Mouse (Mus musculus) neural tube, embryonic 12.5 days (tissue): ENCODE results near the gene Utf1. TPM values are rescaled to one million over a fixed set of nuclear protein-coding genes. Genes with fewer than 3 reads are reported as not detected.

Experiments
- ATAC-seq: fragments of 200-750 bp; cut with Nextera tagmentation; 2 replicates; pipeline ENCODE4 v1.8.0; 2017; ENCODE audit warnings: low read depth, mild to moderate bottlenecking, moderate TSS enrichment, moderate library complexity; ENCODE audit not compliant: low FRiP score
- H3K27ac ChIP-seq: fragments of 300-500 bp; sonication (generic); 2 replicates; pipeline ENCODE4 v1.5.1; 2016
- H3K27me3 ChIP-seq: fragments of 300-500 bp; sonication (generic); replicated peaks from 2 replicates; pipeline ENCODE4 v1.6.1; 2016; ENCODE audit warnings: mild to moderate bottlenecking
- H3K36me3 ChIP-seq: fragments of 300-500 bp; sonication (generic); 2 replicates; pipeline ENCODE4 v1.6.1; 2016; ENCODE audit warnings: mild to moderate bottlenecking
- H3K4me1 ChIP-seq: fragments of 300-500 bp; sonication (generic); 2 replicates; pipeline ENCODE4 v1.6.1; 2016
- H3K4me2 ChIP-seq: fragments of 300-500 bp; sonication (generic); replicated peaks from 2 replicates; pipeline ENCODE4 v1.6.1; 2016; ENCODE audit warnings: mild to moderate bottlenecking
- H3K4me3 ChIP-seq: fragments of 300-500 bp; sonication (generic); 2 replicates; pipeline ENCODE4 v1.5.1; 2016
- H3K9ac ChIP-seq: fragments of 300-500 bp; sonication (generic); 2 replicates; pipeline ENCODE4 v1.6.1; 2016; ENCODE audit warnings: mild to moderate bottlenecking
- H3K9me3 ChIP-seq: fragments of 300-500 bp; sonication (generic); 2 replicates; pipeline ENCODE4 v1.6.1; 2016; ENCODE audit warnings: mild to moderate bottlenecking
- WGBS: fragments of 180-500 bp; shearing (Covaris S2); methylation state at CpG from one replicate; pipeline ENCODE4 v1.1.7; 2016; 5-methylcytosine and 5-hydroxymethylcytosine counted together
- polyA plus RNA-seq: library from polyadenylated mRNA; unstranded; fragments of >200 nt; fragmentation: Nextera tagmentation; extraction: Ambion mirVana; gene quantifications from 2 replicates; pipeline ENCODE4 v1.2.1, GENCODE M21; 2016

Utf1 gene
- polyA plus RNA-seq, 1 experiment from 2014 or later: not detected

GRCm38 (mm10) chr7:139963814-139964213, 20.2 kb downstream of the Utf1 start:
- Histone ChIP-seq H3K4me3 (no peak overlapping the region), H3K4me2 (no peak overlapping the region), H3K27me3 (no peaks in the 10 kb centered on the region; the same call in 1 of the 2 replicates), H3K27ac (no peak overlapping the region), H3K36me3 (no peaks in the 10 kb centered on the region), H3K9ac (no peak overlapping the region), H3K4me1 (no peaks in the 10 kb centered on the region; the same call in 1 of the 2 replicates), H3K9me3 (no peaks in the 10 kb centered on the region)
- 58% methylated on average over 4 of the region's 4 CpGs for WGBS
- no peak for ATAC-seq

- Histone ChIP-seq H3K4me3 (no peak overlapping the region), H3K36me3 (no peaks in the 10 kb centered on the region), H3K27me3 (no peaks in the 10 kb centered on the region; the same call in 1 of the 2 replicates), H3K9me3 (no peaks in the 10 kb centered on the region), H3K4me2 (no peak overlapping the region), H3K27ac (no peak overlapping the region), H3K4me1 (no peaks in the 10 kb centered on the region; the same call in 1 of the 2 replicates), H3K9ac (no peak overlapping the region)
- no peak for ATAC-seq
- 24% methylated on average over 4 of the region's 4 CpGs for WGBS
Observed at GRCm38 (mm10) chr7:139967175-139967574, 23.6 kb downstream of the Utf1 start.

- WGBS: 65% methylated on average over 5 of the region's 5 CpGs
- no peak for ATAC-seq
Observed at GRCm38 (mm10) chr7:139968428-139968827, 24.8 kb downstream of the Utf1 start.

GRCm38 (mm10) chr7:139969348-139970130, 25.9 kb downstream of the Utf1 start:
- H3K9ac ChIP-seq: no peak overlapping the region
- no peak for ATAC-seq
- WGBS: 43% methylated on average over 10 of the region's 10 CpGs

More at GRCm38 (mm10) chr7:139968428-139968827, 24.8 kb downstream of the Utf1 start:
- H3K4me2 ChIP-seq: no peak overlapping the region
- H3K36me3 ChIP-seq: no peaks in the 10 kb centered on the region
- H3K9me3 ChIP-seq: no peaks in the 10 kb centered on the region
- H3K9ac ChIP-seq: no peak overlapping the region
- no peak overlapping the region for H3K4me3 ChIP-seq
- H3K27me3 ChIP-seq: no peaks in the 10 kb centered on the region; the same call in 1 of the 2 replicates
- no peak overlapping the region for H3K27ac ChIP-seq
- H3K4me1 ChIP-seq: no peaks in the 10 kb centered on the region; the same call in 1 of the 2 replicates

DNA sequence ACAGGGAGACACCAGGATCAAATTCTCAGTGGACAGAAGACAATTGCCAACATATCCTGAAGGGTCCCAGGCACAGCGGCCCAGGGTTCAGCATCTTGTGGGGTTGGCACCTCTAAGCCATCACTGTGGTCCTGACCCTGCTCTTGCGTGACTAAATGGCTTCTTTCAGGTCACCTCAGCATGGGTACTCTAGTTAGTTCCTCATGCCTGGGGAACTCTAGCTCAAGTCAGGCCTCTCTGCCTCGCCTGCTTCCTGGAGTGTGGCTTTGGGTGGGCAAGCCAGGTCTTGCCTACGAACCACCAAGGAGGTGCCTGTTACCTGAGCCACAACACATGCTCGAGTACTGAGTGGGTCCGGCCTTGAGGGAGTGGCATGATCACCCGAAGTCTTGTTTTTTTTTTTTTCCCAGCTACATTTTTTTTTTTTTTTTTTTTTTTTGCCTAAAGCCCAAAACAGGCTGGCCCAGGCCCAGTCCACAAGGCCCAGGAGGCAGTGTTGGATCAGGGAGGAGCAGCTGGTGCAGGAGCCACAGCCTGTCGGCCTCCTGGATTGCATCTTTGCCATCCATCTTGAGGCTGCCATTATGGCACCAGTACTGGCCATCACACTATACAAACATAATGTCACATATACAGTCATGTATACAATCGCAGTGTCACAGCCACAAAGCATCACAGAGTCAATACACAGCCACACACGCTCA, 26.8 kb downstream of the Utf1 start:
- ATAC-seq: no peak
- no peaks in the 10 kb centered on the region; the same call in 1 of the 2 replicates for H3K4me1 ChIP-seq
- H3K9ac ChIP-seq: no peak overlapping the region
- H3K4me2 ChIP-seq: no peak overlapping the region
- H3K4me3 ChIP-seq: no peak overlapping the region
- no peaks in the 10 kb centered on the region for H3K9me3 ChIP-seq
- H3K27ac ChIP-seq: no peak overlapping the region
- 86% methylated on average over 10 of the region's 10 CpGs for WGBS
- H3K36me3 ChIP-seq: no peaks in the 10 kb centered on the region
- H3K27me3 ChIP-seq: no peaks in the 10 kb centered on the region; the same call in 1 of the 2 replicates

More at GRCm38 (mm10) chr7:139969348-139970130, 25.9 kb downstream of the Utf1 start:
- H3K9me3 ChIP-seq: no peaks in the 10 kb centered on the region
- no peak overlapping the region for H3K27ac ChIP-seq
- H3K4me2 ChIP-seq: no peak overlapping the region
- no peaks in the 10 kb centered on the region; the same call in 1 of the 2 replicates for H3K27me3 ChIP-seq
- no peaks in the 10 kb centered on the region; the same call in 1 of the 2 replicates for H3K4me1 ChIP-seq
- no peak overlapping the region for H3K4me3 ChIP-seq
- H3K36me3 ChIP-seq: no peaks in the 10 kb centered on the region

DNA sequence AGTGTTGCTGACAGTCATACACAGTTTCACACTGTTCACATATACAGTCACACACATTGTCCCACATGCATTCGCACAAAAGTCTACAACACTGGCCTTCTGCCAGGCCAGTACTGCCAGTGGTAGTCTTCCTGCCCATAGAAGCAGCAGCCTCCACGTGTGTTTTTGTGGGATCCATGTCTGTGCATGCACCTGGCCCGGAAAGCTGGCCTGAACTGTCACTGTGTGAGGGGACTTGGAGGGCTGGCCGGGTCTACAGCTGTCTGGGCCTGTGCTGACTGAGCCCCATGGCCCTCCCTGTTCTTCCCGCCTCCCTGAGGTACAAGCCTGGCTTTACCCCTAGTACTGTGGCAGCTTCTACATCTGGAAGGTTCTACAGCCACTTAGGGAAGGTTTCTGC, 27.4 kb downstream of the Utf1 start:
- Histone ChIP-seq H3K9ac (no peak overlapping the region), H3K4me2 (no peak overlapping the region), H3K4me3 (no peak overlapping the region), H3K27ac (no peak overlapping the region), H3K9me3 (no peaks in the 10 kb centered on the region), H3K27me3 (no peaks in the 10 kb centered on the region; the same call in 1 of the 2 replicates), H3K36me3 (no peaks in the 10 kb centered on the region), H3K4me1 (no peaks in the 10 kb centered on the region; the same call in 1 of the 2 replicates)
- 79% methylated on average over 5 of the region's 5 CpGs for WGBS
- ATAC-seq: no peak

DNA sequence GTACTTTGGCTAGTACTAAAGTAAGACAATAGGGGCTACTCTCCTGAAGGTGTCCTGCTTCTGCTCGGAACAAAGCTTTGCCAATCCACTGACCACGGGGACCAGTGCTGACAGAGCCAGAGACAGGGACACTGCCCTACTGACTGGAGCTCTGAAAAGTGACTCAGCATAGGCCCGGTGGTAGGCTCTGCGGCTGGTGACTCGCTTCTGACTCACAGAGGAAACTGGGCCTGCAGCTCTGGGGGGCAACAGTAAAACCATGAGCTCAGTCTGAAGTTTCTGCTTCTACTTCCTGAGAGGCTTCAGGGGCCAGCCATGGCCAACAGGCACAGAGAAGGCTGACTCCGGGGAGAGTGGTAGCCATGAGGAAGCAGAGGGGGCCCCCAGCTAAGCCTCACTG, 27.8 kb downstream of the Utf1 start:
- Histone ChIP-seq H3K9me3 (no peaks in the 10 kb centered on the region), H3K4me1 (no peaks in the 10 kb centered on the region; the same call in 1 of the 2 replicates), H3K36me3 (no peaks in the 10 kb centered on the region), H3K4me3 (no peak overlapping the region), H3K9ac (no peak overlapping the region), H3K27ac (no peak overlapping the region), H3K27me3 (no peaks in the 10 kb centered on the region; the same call in 1 of the 2 replicates), H3K4me2 (no peak overlapping the region)
- 75% methylated on average over 6 of the region's 6 CpGs for WGBS
- ATAC-seq: no peak

- Histone ChIP-seq H3K4me1 (no peaks in the 10 kb centered on the region), H3K27me3 (no peaks in the 10 kb centered on the region; the same call in 1 of the 2 replicates), H3K27ac (no peak overlapping the region), H3K4me3 (no peak overlapping the region), H3K36me3 (no peaks in the 10 kb centered on the region), H3K9me3 (no peaks in the 10 kb centered on the region), H3K9ac (no peak overlapping the region), H3K4me2 (no peak overlapping the region)
- ATAC-seq: no peak
Observed at GRCm38 (mm10) chr7:139972923-139973331, 29.3 kb downstream of the Utf1 start.

DNA sequence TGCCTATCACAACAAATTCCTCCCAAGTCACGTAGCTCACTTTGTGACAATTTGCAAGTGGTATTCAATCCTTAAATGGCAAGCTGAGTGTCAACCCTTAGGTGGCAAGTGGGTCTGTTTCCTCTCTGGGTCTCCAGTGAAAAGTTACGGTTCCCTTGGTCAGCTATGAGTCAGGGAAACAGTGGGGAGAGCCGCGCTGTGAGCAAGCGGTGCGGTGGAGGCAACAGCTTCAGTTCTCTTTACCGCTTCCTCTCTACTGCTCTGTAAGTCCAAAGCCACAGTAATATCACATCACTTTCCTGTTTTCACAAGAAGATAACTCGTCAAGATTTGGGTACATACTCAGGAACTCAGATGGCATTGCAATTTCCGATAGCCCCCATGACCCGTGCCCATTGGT, 30.7 kb downstream of the Utf1 start:
- 88% methylated on average over 10 of the region's 10 CpGs for WGBS
- 0 out of 2 replicates have a peak overlapping the region, but pooled peaks have one; percentile 5 for H3K9ac ChIP-seq
- H3K36me3 ChIP-seq: no peaks in the 10 kb centered on the region
- H3K4me3 ChIP-seq: no peak overlapping the region
- H3K27me3 ChIP-seq: no peaks in the 10 kb centered on the region
- H3K9me3 ChIP-seq: no peaks in the 10 kb centered on the region
- no peak overlapping the region for H3K27ac ChIP-seq
- peaks cover 6% of the 10 kb centered on the region; the same call in 1 of the 2 replicates for H3K4me1 ChIP-seq
- H3K4me2 ChIP-seq: no peak overlapping the region
- no peak for ATAC-seq

DNA sequence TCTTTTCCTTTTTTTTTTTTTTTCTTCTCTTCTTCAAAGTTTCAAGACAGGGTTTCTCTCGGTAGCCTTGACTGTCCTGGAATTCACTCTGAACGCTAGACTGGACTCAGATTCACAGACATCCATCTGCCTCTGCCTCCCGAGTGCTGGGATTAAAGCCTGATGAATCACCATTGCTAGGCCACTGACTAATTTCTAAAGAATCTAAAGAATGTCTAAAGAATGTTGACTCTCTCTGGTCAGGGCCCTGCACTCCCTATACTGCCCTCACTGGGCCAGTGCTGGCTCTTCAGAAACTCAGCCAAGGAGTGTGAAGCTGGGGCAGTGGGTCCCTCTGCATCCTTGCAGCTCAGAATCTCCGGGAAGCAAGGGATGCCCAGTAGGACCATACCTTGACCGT, 31.9 kb downstream of the Utf1 start:
- H3K4me3 ChIP-seq: no peak overlapping the region

GRCm38 (mm10) chr7:139978278-139978892, 34.8 kb downstream of the Utf1 start, which contains the start of gene 6430531B16Rik:
TSS of gene 6430531B16Rik (minus strand) at chr7:139978755.
- H3K27me3 ChIP-seq: no peaks in the 10 kb centered on the region
- H3K4me3 ChIP-seq: peak within 1 kb of the TSS; percentile 58
- peaks cover 6% of the 10 kb centered on the region; the same call in 1 of the 2 replicates for H3K4me1 ChIP-seq
- H3K9me3 ChIP-seq: no peaks in the 10 kb centered on the region
- peak; percentile 94 for ATAC-seq
- H3K4me2 ChIP-seq: peak within 1 kb of the TSS; percentile 80
- no peaks in the 10 kb centered on the region for H3K36me3 ChIP-seq
- no peak within 1 kb of the TSS for H3K27ac ChIP-seq
- H3K9ac ChIP-seq: peak within 1 kb of the TSS; percentile 65
- 4% methylated on average over 32 of the region's 32 CpGs for WGBS

More for the DNA sequence above, 31.9 kb downstream of the Utf1 start:
- H3K36me3 ChIP-seq: no peaks in the 10 kb centered on the region
- no peak overlapping the region for H3K9ac ChIP-seq
- H3K4me1 ChIP-seq: peaks cover 6% of the 10 kb centered on the region; the same call in 1 of the 2 replicates
- no peaks in the 10 kb centered on the region for H3K9me3 ChIP-seq
- H3K27me3 ChIP-seq: no peaks in the 10 kb centered on the region
- H3K27ac ChIP-seq: no peak overlapping the region
- ATAC-seq: no peak
- WGBS: 59% methylated on average over 5 of the region's 5 CpGs
- no peak overlapping the region for H3K4me2 ChIP-seq
